Mouse (Mus musculus): ENCODE data around the gene E130308A19Rik. TPM values are rescaled to one million over a fixed set of nuclear protein-coding genes. Genes with fewer than 3 reads are reported as not detected.
A peak's percentile ranks its signal among the peaks of the same experiment; 100 is the strongest.

Gene E130308A19Rik
- polyA plus RNA-seq, 1 experiment from 2014 or later: 39.7 TPM

- H3K9me3 ChIP-seq (replicated peaks): no peaks in the 10 kb centered on the region
- H3K27ac ChIP-seq: no peak overlapping the region
- WGBS: 95% methylated on average over 3 of the region's 3 CpGs
- no peaks in the 10 kb centered on the region for H3K36me3 ChIP-seq (ENCODE audit: poor library complexity, severe bottlenecking)
- no peak overlapping the region for H3K9ac ChIP-seq
- no peaks in the 10 kb centered on the region for H3K27me3 ChIP-seq
- no peaks in the 10 kb centered on the region for H3K4me1 ChIP-seq
- ATAC-seq: no peak
- no peak overlapping the region for H3K4me3 ChIP-seq
- H3K4me2 ChIP-seq: no peak overlapping the region
These were observed 70.8 kb downstream of the E130308A19Rik start for GRCm38 (mm10) chr4:59696846-59697245.

DNA sequence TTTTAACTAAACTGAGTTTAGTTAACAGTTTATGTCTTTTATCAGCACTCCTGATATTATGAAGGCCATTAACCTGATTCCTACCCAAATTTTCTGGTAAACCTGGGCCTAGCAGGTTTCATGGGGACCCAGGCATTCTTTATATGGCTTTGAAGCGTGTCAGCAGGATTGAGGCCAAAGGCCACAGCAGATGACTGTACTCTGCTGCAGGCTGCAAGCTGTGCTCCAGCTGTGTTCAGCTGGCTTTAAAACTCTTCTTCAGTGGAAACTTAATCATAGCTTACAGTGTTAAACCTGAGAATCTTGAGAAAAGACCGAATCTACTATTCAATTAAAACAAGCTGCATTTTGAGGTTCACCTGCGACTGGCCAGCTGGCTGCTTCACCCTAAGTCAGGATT is 71.9 kb downstream of the E130308A19Rik start:
- Histone ChIP-seq H3K27me3 (no peaks in the 10 kb centered on the region), H3K27ac (no peak overlapping the region), H3K9ac (no peak overlapping the region), H3K4me3 (no peak overlapping the region), H3K9me3 (replicated peaks) (no peaks in the 10 kb centered on the region), H3K36me3 (ENCODE audit: poor library complexity, severe bottlenecking) (no peaks in the 10 kb centered on the region), H3K4me2 (no peak overlapping the region), H3K4me1 (no peaks in the 10 kb centered on the region)
- 66% methylated on average over 3 of the region's 3 CpGs for WGBS
- ATAC-seq: no peak

- H3K9me3 ChIP-seq (replicated peaks): no peaks in the 10 kb centered on the region
- no peak overlapping the region for H3K9ac ChIP-seq
- no peaks in the 10 kb centered on the region for H3K36me3 ChIP-seq (ENCODE audit: poor library complexity, severe bottlenecking)
- H3K27me3 ChIP-seq: no peaks in the 10 kb centered on the region
- no peak overlapping the region for H3K4me3 ChIP-seq
- no peak overlapping the region for H3K27ac ChIP-seq
- no peak for ATAC-seq
- WGBS: 93% methylated on average over 4 of the region's 4 CpGs
- H3K4me2 ChIP-seq: no peak overlapping the region
- no peaks in the 10 kb centered on the region for H3K4me1 ChIP-seq
These were observed 73.2 kb downstream of the E130308A19Rik start for GRCm38 (mm10) chr4:59699014-59699792.

DNA sequence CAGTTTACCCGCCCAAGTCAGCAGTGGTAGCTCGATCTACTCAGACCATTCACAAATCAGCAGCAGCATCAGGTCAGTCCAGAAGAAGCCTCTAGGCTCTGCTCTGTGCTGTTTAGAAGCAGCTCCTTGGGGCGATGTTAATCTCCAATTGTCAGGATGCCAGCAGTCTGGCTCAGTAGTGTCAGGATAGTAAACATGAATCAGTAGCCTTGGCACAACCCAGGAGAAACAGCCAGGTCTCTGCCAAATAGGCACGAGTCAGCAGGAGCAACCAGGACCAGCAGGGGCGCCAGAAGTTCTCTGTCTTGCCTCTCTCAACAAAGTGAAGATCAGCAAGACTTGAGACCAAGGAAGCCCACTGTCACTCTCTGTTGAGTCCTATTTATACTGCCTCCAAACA is 83.3 kb downstream of the E130308A19Rik start:
- no peaks in the 10 kb centered on the region; the same call in 1 of the 2 replicates for H3K36me3 ChIP-seq (ENCODE audit: poor library complexity, severe bottlenecking)
- no peak overlapping the region for H3K4me2 ChIP-seq
- no peak overlapping the region for H3K27ac ChIP-seq
- no peak for ATAC-seq
- no peaks in the 10 kb centered on the region for H3K9me3 ChIP-seq (replicated peaks)
- no peak overlapping the region for H3K4me3 ChIP-seq
- H3K9ac ChIP-seq: no peak overlapping the region
- no peaks in the 10 kb centered on the region for H3K27me3 ChIP-seq
- peaks cover 17% of the 10 kb centered on the region for H3K4me1 ChIP-seq
- WGBS: 83% methylated on average over 5 of the region's 5 CpGs

GRCm38 (mm10) chr4:59710736-59711389 is 84.9 kb downstream of the E130308A19Rik start:
- 41% methylated on average over 8 of the region's 8 CpGs for WGBS
- H3K36me3 ChIP-seq (ENCODE audit: poor library complexity, severe bottlenecking): no peaks in the 10 kb centered on the region; the same call in 1 of the 2 replicates
- peaks cover 26% of the 10 kb centered on the region for H3K4me1 ChIP-seq
- no peaks in the 10 kb centered on the region for H3K27me3 ChIP-seq
- H3K4me2 ChIP-seq: no peak overlapping the region
- peak; percentile 63; the same call in 1 of the 2 replicates for ATAC-seq
- no peak overlapping the region for H3K9ac ChIP-seq
- H3K27ac ChIP-seq: peak overlapping the region; percentile 14; the same call in 1 of the 2 replicates
- H3K4me3 ChIP-seq: no peak overlapping the region
- H3K9me3 ChIP-seq (replicated peaks): no peaks in the 10 kb centered on the region

- Histone ChIP-seq H3K4me2 (no peak overlapping the region), H3K9ac (no peak overlapping the region), H3K27me3 (no peaks in the 10 kb centered on the region), H3K27ac (no peak overlapping the region), H3K9me3 (replicated peaks) (no peaks in the 10 kb centered on the region), H3K4me3 (no peak overlapping the region), H3K4me1 (peaks cover 30% of the 10 kb centered on the region), H3K36me3 (ENCODE audit: poor library complexity, severe bottlenecking) (no peaks in the 10 kb centered on the region; the same call in 1 of the 2 replicates)
- 48% methylated on average over 6 of the region's 6 CpGs for WGBS
- no peak for ATAC-seq
These were observed 86.4 kb downstream of the E130308A19Rik start for GRCm38 (mm10) chr4:59712451-59712850.

GRCm38 (mm10) chr4:59712955-59713354 is 86.9 kb downstream of the E130308A19Rik start:
- no peak overlapping the region for H3K4me2 ChIP-seq
- no peak overlapping the region for H3K9ac ChIP-seq
- no peaks in the 10 kb centered on the region for H3K27me3 ChIP-seq
- H3K9me3 ChIP-seq (replicated peaks): no peaks in the 10 kb centered on the region
- H3K4me1 ChIP-seq: peaks cover 30% of the 10 kb centered on the region
- WGBS: 54% methylated on average over 2 of the region's 2 CpGs
- no peaks in the 10 kb centered on the region; the same call in 1 of the 2 replicates for H3K36me3 ChIP-seq (ENCODE audit: poor library complexity, severe bottlenecking)
- ATAC-seq: no peak
- H3K4me3 ChIP-seq: no peak overlapping the region
- H3K27ac ChIP-seq: no peak overlapping the region

GRCm38 (mm10) chr4:59714472-59714871 is 88.5 kb downstream of the E130308A19Rik start:
- WGBS: 89% methylated on average over 6 of the region's 6 CpGs
- H3K4me2 ChIP-seq: no peak overlapping the region
- H3K27me3 ChIP-seq: no peaks in the 10 kb centered on the region
- no peak overlapping the region for H3K4me3 ChIP-seq
- peaks cover 30% of the 10 kb centered on the region for H3K4me1 ChIP-seq
- H3K27ac ChIP-seq: no peak overlapping the region
- no peak for ATAC-seq
- H3K9ac ChIP-seq: no peak overlapping the region
- peaks cover under 1% of the 10 kb centered on the region for H3K36me3 ChIP-seq (ENCODE audit: poor library complexity, severe bottlenecking)
- no peaks in the 10 kb centered on the region for H3K9me3 ChIP-seq (replicated peaks)

GRCm38 (mm10) chr4:59714926-59715325 is 88.9 kb downstream of the E130308A19Rik start:
- no peak overlapping the region for H3K4me2 ChIP-seq
- no peaks in the 10 kb centered on the region for H3K27me3 ChIP-seq
- WGBS: 68% methylated on average over 7 of the region's 7 CpGs
- H3K9ac ChIP-seq: no peak overlapping the region
- no peak overlapping the region for H3K4me3 ChIP-seq
- peaks cover 5% of the 10 kb centered on the region for H3K36me3 ChIP-seq (ENCODE audit: poor library complexity, severe bottlenecking)
- no peaks in the 10 kb centered on the region for H3K9me3 ChIP-seq (replicated peaks)
- no peak overlapping the region for H3K27ac ChIP-seq
- ATAC-seq: no peak
- H3K4me1 ChIP-seq: peaks cover 30% of the 10 kb centered on the region

DNA sequence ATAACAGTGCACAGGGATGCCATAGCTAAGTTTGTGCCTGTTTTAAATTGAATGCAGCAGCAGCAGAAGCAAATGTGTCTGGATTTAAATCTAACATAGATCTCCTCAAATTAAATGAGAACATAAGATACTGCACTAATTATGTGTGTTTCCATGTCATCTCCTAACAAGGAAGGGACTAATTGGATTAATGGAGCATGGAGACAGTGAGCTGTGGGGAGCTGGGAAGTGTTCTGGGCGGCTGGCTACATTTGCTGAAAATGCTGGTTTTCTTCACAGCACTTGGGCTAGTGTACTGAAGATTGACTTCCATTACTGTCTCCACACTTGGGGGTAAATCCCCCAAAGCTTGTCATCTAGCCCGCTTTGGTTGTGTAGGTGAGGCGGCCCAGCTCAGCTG is 89.5 kb downstream of the E130308A19Rik start:
- peaks cover 29% of the 10 kb centered on the region for H3K4me1 ChIP-seq
- no peak overlapping the region for H3K4me3 ChIP-seq
- no peaks in the 10 kb centered on the region for H3K27me3 ChIP-seq
- H3K9me3 ChIP-seq (replicated peaks): no peaks in the 10 kb centered on the region
- H3K4me2 ChIP-seq: no peak overlapping the region
- ATAC-seq: no peak
- H3K9ac ChIP-seq: no peak overlapping the region
- WGBS: 62% methylated on average over 3 of the region's 3 CpGs
- no peak overlapping the region for H3K27ac ChIP-seq
- H3K36me3 ChIP-seq (ENCODE audit: poor library complexity, severe bottlenecking): peaks cover 11% of the 10 kb centered on the region

- Histone ChIP-seq H3K27me3 (no peaks in the 10 kb centered on the region), H3K27ac (no peak overlapping the region), H3K36me3 (ENCODE audit: poor library complexity, severe bottlenecking) (peaks cover 12% of the 10 kb centered on the region), H3K9me3 (replicated peaks) (no peaks in the 10 kb centered on the region), H3K4me3 (no peak overlapping the region), H3K4me1 (peaks cover 21% of the 10 kb centered on the region), H3K4me2 (no peak overlapping the region), H3K9ac (no peak overlapping the region)
- no peak for ATAC-seq
- WGBS: 83% methylated on average over 4 of the region's 4 CpGs
These were observed 91.3 kb downstream of the E130308A19Rik start for GRCm38 (mm10) chr4:59717349-59717748.

GRCm38 (mm10) chr4:59718542-59718941 is 92.5 kb downstream of the E130308A19Rik start:
- Histone ChIP-seq H3K36me3 (ENCODE audit: poor library complexity, severe bottlenecking) (peaks cover 12% of the 10 kb centered on the region), H3K9ac (no peak overlapping the region), H3K27me3 (no peaks in the 10 kb centered on the region), H3K9me3 (replicated peaks) (no peaks in the 10 kb centered on the region), H3K27ac (no peak overlapping the region), H3K4me1 (peaks cover 13% of the 10 kb centered on the region), H3K4me2 (no peak overlapping the region), H3K4me3 (no peak overlapping the region)
- 88% methylated on average over 8 of the region's 8 CpGs for WGBS
- ATAC-seq: no peak

Data from forebrain, embryonic 13.5 days (tissue).